Mouse (Mus musculus): ENCODE results near the gene Caap1.

- TF ChIP-seq CTCF (IDR thresholded peaks at IDR 0.05; ENCODE audit: control insufficient read depth, insufficient read depth, insufficient read length) (no peak), USF1 (IDR thresholded peaks at IDR 0.05; ENCODE audit: low read depth) (no peak), MYOD1 (IDR thresholded peaks at IDR 0.05; ENCODE audit: control insufficient read depth, insufficient read length, low read depth) (no peak), MAX (IDR thresholded peaks at IDR 0.05) (no peak)
Observed at GRCm38 (mm10) chr4:94560316-94560715, 3.7 kb upstream of the Caap1 start.
